Mouse (Mus musculus): ENCODE measurements around the gene Atp6ap1l. TPM values are rescaled to one million over a fixed set of nuclear protein-coding genes. Genes with fewer than 3 reads are reported as not detected.

Gene Atp6ap1l
- total and polyA plus RNA-seq, 3 experiments = not detected

DNA sequence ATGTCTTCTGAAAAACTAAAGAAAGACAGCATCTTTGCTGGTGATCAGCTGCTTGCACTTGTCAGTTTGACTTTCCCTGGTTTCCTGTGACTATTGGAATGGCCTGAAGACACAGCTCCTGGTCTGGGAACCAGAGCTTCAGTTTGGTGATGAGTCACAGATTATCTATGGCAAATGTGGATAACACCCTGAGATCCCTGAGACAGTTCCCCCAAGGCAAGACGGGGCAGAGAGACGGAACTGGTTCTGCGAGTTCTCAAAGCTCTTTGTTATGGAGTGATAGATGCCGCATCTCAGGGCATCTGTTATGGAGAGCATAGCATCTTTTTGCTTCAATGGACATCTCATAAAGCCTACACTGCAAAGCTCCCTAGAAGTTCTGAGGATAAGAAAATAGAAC lies 33.6 kb downstream of the Atp6ap1l start:
- no peak for TF ChIP-seq MAFK (IDR thresholded peaks at IDR 0.05; ENCODE audit: borderline replicate concordance, low read depth, low read length)
- no peak for TF ChIP-seq MAZ (IDR thresholded peaks at IDR 0.05; ENCODE audit: low read depth, low read length)
- TF ChIP-seq MXI1 (IDR thresholded peaks at IDR 0.05; ENCODE audit: low read depth, low read length) = no peak
- no peak for TF ChIP-seq TAL1 (IDR thresholded peaks at IDR 0.05; ENCODE audit: low read length)
- no peak for TF ChIP-seq ETS1 (IDR thresholded peaks at IDR 0.05; ENCODE audit: low read depth, low read length)
- no peak for TF ChIP-seq GATA1 (IDR thresholded peaks at IDR 0.05; ENCODE audit: low read depth, low read length)
- no peak for TF ChIP-seq RCOR1 (IDR thresholded peaks at IDR 0.05; ENCODE audit: low read depth, low read length)
- no peak for TF ChIP-seq USF2 (IDR thresholded peaks at IDR 0.05; ENCODE audit: borderline replicate concordance in 1 of 2, insufficient read depth in 1 of 2, low read depth in 1 of 2, low read length in 2 of 2)
- no peak for TF ChIP-seq TCF12 (IDR thresholded peaks at IDR 0.05; ENCODE audit: low read depth, low read length)
- TF ChIP-seq POLR2A (IDR thresholded peaks at IDR 0.05; ENCODE audit: control insufficient read depth in 1 of 2, insufficient read depth in 1 of 2, low read depth in 1 of 2, low read length in 2 of 2, poor library complexity in 1 of 2) = no peak
- no peak for TF ChIP-seq TBP (IDR thresholded peaks at IDR 0.05; ENCODE audit: low read depth, low read length)
- no peak for TF ChIP-seq ZKSCAN1 (IDR thresholded peaks at IDR 0.05; ENCODE audit: low read depth, low read length)
- no peak for TF ChIP-seq MYB (IDR thresholded peaks at IDR 0.05; ENCODE audit: low read depth, low read length)
- TF ChIP-seq SMC3 (IDR thresholded peaks at IDR 0.05; ENCODE audit: low read depth, low read length) = no peak
- no peak for TF ChIP-seq NRF1 (IDR thresholded peaks at IDR 0.05; ENCODE audit: insufficient read depth, low read depth, low read length, poor library complexity, severe bottlenecking)
- no peak for TF ChIP-seq ELF1 (IDR thresholded peaks at IDR 0.05; ENCODE audit: low read depth, low read length)
- TF ChIP-seq CTCF (IDR thresholded peaks at IDR 0.05 in 2 of 3, conservative IDR thresholded peaks at IDR 0.05 in 1 of 3; ENCODE audit: control insufficient read depth in 1 of 3, insufficient read depth in 1 of 3, low read depth in 2 of 3, low read length in 3 of 3, poor library complexity in 1 of 3, severe bottlenecking in 1 of 3) = no peak
- no peak for TF ChIP-seq CHD1 (IDR thresholded peaks at IDR 0.05; ENCODE audit: low read depth, low read length)
- Histone ChIP-seq H3K79me2 (ENCODE audit: control insufficient read depth, insufficient read depth, low read length, poor library complexity) (no peaks in the 10 kb centered on the region), H3K4me1 (ENCODE audit: control insufficient read depth in 1 of 2, insufficient read depth in 2 of 2, low read length in 2 of 2) (no peaks in the 10 kb centered on the region), H3K27ac (ENCODE audit: control insufficient read depth, low read depth, low read length) (no peak overlapping the region), H3K9me3 (replicated peaks; ENCODE audit: insufficient read depth, low read length) (no peaks in the 10 kb centered on the region), H3K36me3 (ENCODE audit: control insufficient read depth in 1 of 2, insufficient read depth in 2 of 2, low read length in 2 of 2) (no peaks in the 10 kb centered on the region), H3K9ac (ENCODE audit: control insufficient read depth, low read depth, low read length, poor library complexity, severe bottlenecking) (no peak overlapping the region), H3K27me3 (ENCODE audit: control insufficient read depth in 1 of 2, insufficient read depth in 2 of 2, low read length in 2 of 2) (no peaks in the 10 kb centered on the region; a peak in 1 of 4 replicates), H3K4me3 (ENCODE audit: control insufficient read depth in 1 of 2, insufficient read depth in 1 of 2, low read depth in 2 of 2, low read length in 2 of 2) (no peak overlapping the region)
- DNase-seq (ENCODE audit: low read depth, low spot score) = no peak

DNA sequence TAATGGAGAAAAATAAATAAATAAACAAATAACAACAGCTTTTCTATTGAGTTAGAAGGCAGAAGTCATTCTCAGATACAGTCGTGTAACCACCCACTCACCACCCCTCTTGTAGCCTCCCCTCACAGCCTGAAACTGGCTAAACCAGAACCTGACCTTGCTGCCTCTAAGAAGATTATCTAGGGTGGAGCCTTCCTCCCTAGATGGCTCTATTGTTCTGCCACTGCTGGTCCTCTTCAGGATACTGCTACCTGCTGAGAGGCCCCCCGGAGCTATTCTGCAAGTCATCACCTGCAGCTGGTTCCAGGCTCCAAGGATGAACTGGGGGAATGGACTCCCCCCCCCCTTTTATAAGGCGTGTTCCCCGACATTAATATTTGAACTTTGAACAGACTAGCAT lies 36.0 kb downstream of the Atp6ap1l start:
- DNase-seq (ENCODE audit: low read depth, low spot score) = no peak
- Histone ChIP-seq H3K9me3 (replicated peaks; ENCODE audit: insufficient read depth, low read length) (no peaks in the 10 kb centered on the region), H3K9ac (ENCODE audit: control insufficient read depth, low read depth, low read length, poor library complexity, severe bottlenecking) (no peak overlapping the region), H3K27me3 (ENCODE audit: control insufficient read depth in 1 of 2, insufficient read depth in 2 of 2, low read length in 2 of 2) (no peaks in the 10 kb centered on the region; a peak in 1 of 4 replicates), H3K4me3 (ENCODE audit: control insufficient read depth in 1 of 2, insufficient read depth in 1 of 2, low read depth in 2 of 2, low read length in 2 of 2) (no peak overlapping the region), H3K36me3 (ENCODE audit: control insufficient read depth in 1 of 2, insufficient read depth in 2 of 2, low read length in 2 of 2) (no peaks in the 10 kb centered on the region), H3K4me1 (ENCODE audit: control insufficient read depth in 1 of 2, insufficient read depth in 2 of 2, low read length in 2 of 2) (no peaks in the 10 kb centered on the region), H3K79me2 (ENCODE audit: control insufficient read depth, insufficient read depth, low read length, poor library complexity) (no peaks in the 10 kb centered on the region), H3K27ac (ENCODE audit: control insufficient read depth, low read depth, low read length) (no peak overlapping the region)
- TF ChIP-seq MEF2A (IDR thresholded peaks at IDR 0.05; ENCODE audit: extremely low read depth, insufficient replicate concordance, low read depth, low read length, poor library complexity, severe bottlenecking) = no peak
- no peak for TF ChIP-seq NRF1 (IDR thresholded peaks at IDR 0.05; ENCODE audit: insufficient read depth, low read depth, low read length, poor library complexity, severe bottlenecking)
- no peak for TF ChIP-seq ELF1 (IDR thresholded peaks at IDR 0.05; ENCODE audit: low read depth, low read length)
- TF ChIP-seq POLR2AphosphoS5 (IDR thresholded peaks at IDR 0.05; ENCODE audit: borderline replicate concordance, low read depth, low read length) = no peak
- no peak for TF ChIP-seq CHD1 (IDR thresholded peaks at IDR 0.05; ENCODE audit: low read depth, low read length)
- TF ChIP-seq MYC (IDR thresholded peaks at IDR 0.05; ENCODE audit: low read depth, low read length) = no peak
- no peak for TF ChIP-seq POLR2AphosphoS2 (IDR thresholded peaks at IDR 0.05; ENCODE audit: low read length)
- no peak for TF ChIP-seq JUND (IDR thresholded peaks at IDR 0.05; ENCODE audit: low read depth, low read length)
- TF ChIP-seq MYB (IDR thresholded peaks at IDR 0.05; ENCODE audit: low read depth, low read length) = no peak

All from MEL (cell line).